Mouse (Mus musculus): ENCODE results near the gene Tenm4. TPM values are rescaled to one million over a fixed set of nuclear protein-coding genes. Genes with fewer than 3 reads are reported as not detected.

Tenm4 gene
- total and polyA plus RNA-seq, 2 experiments: 0.09 to 0.11 TPM

DNA sequence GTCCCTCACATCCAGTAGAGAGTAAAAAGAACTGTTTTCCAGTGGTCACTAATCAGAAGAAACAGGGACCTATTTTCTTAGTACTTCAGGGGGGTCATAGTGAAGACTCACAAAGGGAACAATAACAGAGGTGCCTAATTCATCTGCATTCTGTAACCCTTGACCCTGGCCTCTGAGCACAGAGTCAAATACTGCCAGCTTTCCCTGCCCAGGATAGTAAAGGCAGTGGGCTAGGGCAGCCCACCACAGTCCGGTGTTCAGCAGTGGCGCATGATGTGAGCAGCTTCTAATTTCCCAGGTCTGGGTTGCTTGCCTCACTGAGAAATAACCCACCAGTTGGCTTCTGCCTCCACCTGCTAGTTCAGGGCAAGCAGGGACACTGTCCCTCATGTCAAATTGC is 221.6 kb downstream of the Tenm4 start:
- WGBS: 94% methylated on average over 2 of the region's 2 CpGs
- TF ChIP-seq CTCF (IDR thresholded peaks at IDR 0.05; ENCODE audit: low read depth, low read length): no peak
- no peak for TF ChIP-seq POLR2A (IDR thresholded peaks at IDR 0.05; ENCODE audit: extremely low read depth, insufficient read depth, low read length)
- Histone ChIP-seq H3K79me2 (ENCODE audit: control insufficient read depth, insufficient read depth, low read length) (no peaks in the 10 kb centered on the region), H3K4me1 (ENCODE audit: control insufficient read depth, insufficient read depth, low read length) (no peaks in the 10 kb centered on the region), H3K27ac (replicated peaks; ENCODE audit: insufficient read depth, low read depth, low read length) (no peak overlapping the region), H3K36me3 (ENCODE audit: control insufficient read depth, insufficient read depth, low read length) (no peaks in the 10 kb centered on the region), H3K27me3 (ENCODE audit: control insufficient read depth, insufficient read depth, low read length) (no peaks in the 10 kb centered on the region), H3K4me3 (ENCODE audit: insufficient read depth, low read depth, low read length) (no peak overlapping the region), H3K9ac (ENCODE audit: low read depth, low read length) (no peak overlapping the region)
- no peak for DNase-seq (ENCODE audit: extremely low read depth, low read depth, low spot score)

- Histone ChIP-seq H3K27ac (replicated peaks; ENCODE audit: insufficient read depth, low read depth, low read length) (no peak overlapping the region), H3K27me3 (ENCODE audit: control insufficient read depth, insufficient read depth, low read length) (no peaks in the 10 kb centered on the region), H3K36me3 (ENCODE audit: control insufficient read depth, insufficient read depth, low read length) (no peaks in the 10 kb centered on the region), H3K79me2 (ENCODE audit: control insufficient read depth, insufficient read depth, low read length) (no peaks in the 10 kb centered on the region), H3K4me1 (ENCODE audit: control insufficient read depth, insufficient read depth, low read length) (no peaks in the 10 kb centered on the region), H3K4me3 (ENCODE audit: insufficient read depth, low read depth, low read length) (no peak overlapping the region), H3K9ac (ENCODE audit: low read depth, low read length) (no peak overlapping the region)
- no peak for DNase-seq (ENCODE audit: extremely low read depth, low read depth, low spot score)
- TF ChIP-seq CTCF (IDR thresholded peaks at IDR 0.05; ENCODE audit: low read depth, low read length) (no peak), POLR2A (IDR thresholded peaks at IDR 0.05; ENCODE audit: extremely low read depth, insufficient read depth, low read length) (no peak)
- WGBS: 89% methylated on average over 1 of the region's 1 CpGs
Measured at GRCm38 (mm10) chr7:96397940-96398339, 226.9 kb downstream of the Tenm4 start.

GRCm38 (mm10) chr7:96400411-96400810 is 229.4 kb downstream of the Tenm4 start:
- WGBS: 73% methylated on average over 11 of the region's 11 CpGs

DNA sequence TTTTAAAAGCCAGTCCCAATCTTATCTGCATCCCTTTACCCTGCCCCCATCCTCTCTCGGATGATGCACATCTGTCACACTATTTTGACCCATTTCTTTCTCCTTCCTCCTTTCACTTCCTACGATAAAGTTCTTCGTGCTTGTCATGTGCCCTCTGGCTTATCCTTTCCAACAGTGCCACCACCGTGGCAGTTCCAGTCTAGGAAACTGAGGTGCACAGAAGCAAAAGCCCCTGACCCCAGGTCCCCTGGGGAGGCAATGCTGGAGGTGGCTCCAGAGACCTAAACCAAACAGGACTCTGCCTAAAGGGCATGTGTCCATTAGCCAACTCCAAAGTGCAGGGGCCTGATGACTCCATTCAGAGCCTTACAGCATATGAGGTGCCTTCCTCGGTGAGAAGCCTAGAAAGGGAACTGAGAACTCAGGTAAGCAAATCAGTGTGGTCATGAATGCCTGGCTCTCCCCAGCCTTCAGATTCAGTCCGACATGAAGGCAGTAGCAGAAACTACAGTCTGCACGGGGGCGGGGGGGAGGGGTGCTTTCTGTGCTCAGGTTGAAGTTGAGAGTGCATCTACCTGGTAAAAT is 235.7 kb downstream of the Tenm4 start:
- Histone ChIP-seq H3K79me2 (ENCODE audit: control insufficient read depth, insufficient read depth, low read length) (no peaks in the 10 kb centered on the region), H3K4me3 (ENCODE audit: insufficient read depth, low read depth, low read length) (no peak overlapping the region), H3K27me3 (ENCODE audit: control insufficient read depth, insufficient read depth, low read length) (no peaks in the 10 kb centered on the region), H3K27ac (replicated peaks; ENCODE audit: insufficient read depth, low read depth, low read length) (no peak overlapping the region), H3K4me1 (ENCODE audit: control insufficient read depth, insufficient read depth, low read length) (no peaks in the 10 kb centered on the region), H3K36me3 (ENCODE audit: control insufficient read depth, insufficient read depth, low read length) (no peaks in the 10 kb centered on the region), H3K9ac (ENCODE audit: low read depth, low read length) (no peak overlapping the region)
- no peak for DNase-seq (ENCODE audit: extremely low read depth, low read depth, low spot score)
- 65% methylated on average over 8 of the region's 8 CpGs for WGBS
- no peak for TF ChIP-seq POLR2A (IDR thresholded peaks at IDR 0.05; ENCODE audit: extremely low read depth, insufficient read depth, low read length)
- no peak for TF ChIP-seq CTCF (IDR thresholded peaks at IDR 0.05; ENCODE audit: low read depth, low read length)

More at GRCm38 (mm10) chr7:96400411-96400810, 229.4 kb downstream of the Tenm4 start:
- H3K36me3 ChIP-seq (ENCODE audit: control insufficient read depth, insufficient read depth, low read length): no peaks in the 10 kb centered on the region
- H3K4me1 ChIP-seq (ENCODE audit: control insufficient read depth, insufficient read depth, low read length): no peaks in the 10 kb centered on the region
- no peaks in the 10 kb centered on the region for H3K79me2 ChIP-seq (ENCODE audit: control insufficient read depth, insufficient read depth, low read length)
- TF ChIP-seq CTCF (IDR thresholded peaks at IDR 0.05; ENCODE audit: low read depth, low read length) (no peak), POLR2A (IDR thresholded peaks at IDR 0.05; ENCODE audit: extremely low read depth, insufficient read depth, low read length) (no peak)
- H3K27me3 ChIP-seq (ENCODE audit: control insufficient read depth, insufficient read depth, low read length): no peaks in the 10 kb centered on the region
- no peak overlapping the region for H3K27ac ChIP-seq (replicated peaks; ENCODE audit: insufficient read depth, low read depth, low read length)
- H3K4me3 ChIP-seq (ENCODE audit: insufficient read depth, low read depth, low read length): no peak overlapping the region
- no peak for DNase-seq (ENCODE audit: extremely low read depth, low read depth, low spot score)
- no peak overlapping the region for H3K9ac ChIP-seq (ENCODE audit: low read depth, low read length)

- 83% methylated on average over 6 of the region's 6 CpGs for WGBS
- TF ChIP-seq POLR2A (IDR thresholded peaks at IDR 0.05; ENCODE audit: extremely low read depth, insufficient read depth, low read length) (no peak), CTCF (IDR thresholded peaks at IDR 0.05; ENCODE audit: low read depth, low read length) (no peak)
- Histone ChIP-seq H3K27ac (replicated peaks; ENCODE audit: insufficient read depth, low read depth, low read length) (no peak overlapping the region), H3K79me2 (ENCODE audit: control insufficient read depth, insufficient read depth, low read length) (no peaks in the 10 kb centered on the region), H3K36me3 (ENCODE audit: control insufficient read depth, insufficient read depth, low read length) (no peaks in the 10 kb centered on the region), H3K4me3 (ENCODE audit: insufficient read depth, low read depth, low read length) (no peak overlapping the region), H3K9ac (ENCODE audit: low read depth, low read length) (no peak overlapping the region), H3K27me3 (ENCODE audit: control insufficient read depth, insufficient read depth, low read length) (no peaks in the 10 kb centered on the region), H3K4me1 (ENCODE audit: control insufficient read depth, insufficient read depth, low read length) (no peaks in the 10 kb centered on the region)
- DNase-seq (ENCODE audit: extremely low read depth, low read depth, low spot score): no peak
Measured at GRCm38 (mm10) chr7:96408161-96408889, 237.3 kb downstream of the Tenm4 start.

DNA sequence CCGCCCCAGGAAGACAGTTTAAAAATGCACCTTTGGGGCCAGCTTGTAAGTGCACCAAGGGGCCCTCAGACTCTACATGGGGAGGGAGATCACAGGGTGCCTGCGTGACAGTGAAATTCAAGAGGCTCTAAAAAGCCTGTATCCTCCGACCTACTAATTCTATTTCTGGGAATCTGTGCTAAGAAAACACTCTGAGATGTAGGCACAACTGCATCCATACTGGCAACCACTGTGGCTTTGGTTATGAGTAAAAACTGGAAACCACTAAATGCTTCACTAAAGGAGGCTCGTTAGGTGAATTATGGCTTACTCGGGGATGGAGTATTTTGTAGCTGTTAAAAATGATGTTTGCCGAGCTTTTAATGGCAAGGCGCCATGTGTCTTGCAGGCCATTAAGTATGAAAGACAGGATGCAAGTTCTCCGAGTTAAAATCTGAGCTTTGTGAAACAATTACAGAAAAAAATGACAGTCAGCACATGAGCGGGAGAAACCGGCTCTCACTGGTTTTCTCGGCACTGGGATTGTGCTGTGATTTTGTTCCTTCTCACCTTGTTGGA is 238.4 kb downstream of the Tenm4 start:
- no peak for DNase-seq (ENCODE audit: extremely low read depth, low read depth, low spot score)

More for the DNA sequence above, 238.4 kb downstream of the Tenm4 start:
- Histone ChIP-seq H3K27me3 (ENCODE audit: control insufficient read depth, insufficient read depth, low read length) (no peaks in the 10 kb centered on the region), H3K79me2 (ENCODE audit: control insufficient read depth, insufficient read depth, low read length) (no peaks in the 10 kb centered on the region), H3K36me3 (ENCODE audit: control insufficient read depth, insufficient read depth, low read length) (no peaks in the 10 kb centered on the region), H3K27ac (replicated peaks; ENCODE audit: insufficient read depth, low read depth, low read length) (no peak overlapping the region), H3K4me1 (ENCODE audit: control insufficient read depth, insufficient read depth, low read length) (no peaks in the 10 kb centered on the region), H3K4me3 (ENCODE audit: insufficient read depth, low read depth, low read length) (no peak overlapping the region), H3K9ac (ENCODE audit: low read depth, low read length) (no peak overlapping the region)
- 86% methylated on average over 11 of the region's 11 CpGs for WGBS
- no peak for TF ChIP-seq CTCF (IDR thresholded peaks at IDR 0.05; ENCODE audit: low read depth, low read length)
- TF ChIP-seq POLR2A (IDR thresholded peaks at IDR 0.05; ENCODE audit: extremely low read depth, insufficient read depth, low read length): no peak

Data from liver, adult 2 months (tissue).